Mouse (Mus musculus) CD4-positive, CD25-positive, alpha-beta regulatory T cell, adult 4 months (primary cell): ENCODE measurements around the gene Mreg. TPM values are rescaled to one million over a fixed set of nuclear protein-coding genes. Genes with fewer than 3 reads are reported as not detected.

Experiments
- ATAC-seq: one replicate; pipeline ENCODE4 v1.8.0; 2017
- polyA plus RNA-seq, 2 experiments: library from polyadenylated mRNA; unstranded; fragments of 100-300 nt; shearing (Covaris generic); gene quantifications; one replicate each; pipeline ENCODE4 v1.2.1; 2017

Mreg gene
- polyA plus RNA-seq, 2 experiments from 2014 or later, result 0.13 TPM; not detected in 1

DNA sequence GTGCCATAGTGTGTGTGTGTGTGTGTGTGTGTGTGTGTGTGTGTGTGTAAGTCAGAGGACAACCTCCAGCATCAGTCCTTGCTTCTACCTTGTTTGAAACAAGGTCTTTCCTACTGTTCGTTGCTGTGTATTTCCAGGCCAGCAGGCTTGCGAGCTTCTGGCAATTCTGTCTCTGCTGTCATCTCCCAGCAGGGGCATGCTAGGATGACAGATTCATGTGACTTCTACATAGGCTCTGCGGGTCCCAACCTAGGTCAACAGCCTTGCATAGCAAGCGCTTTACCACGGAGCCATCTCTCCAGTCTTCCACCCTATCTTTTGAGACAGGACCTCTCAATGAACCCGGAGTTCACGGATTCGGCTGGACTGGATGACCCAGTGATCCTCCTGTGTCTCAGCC, 20.7 kb downstream of the Mreg start:
- no peak for ATAC-seq

DNA sequence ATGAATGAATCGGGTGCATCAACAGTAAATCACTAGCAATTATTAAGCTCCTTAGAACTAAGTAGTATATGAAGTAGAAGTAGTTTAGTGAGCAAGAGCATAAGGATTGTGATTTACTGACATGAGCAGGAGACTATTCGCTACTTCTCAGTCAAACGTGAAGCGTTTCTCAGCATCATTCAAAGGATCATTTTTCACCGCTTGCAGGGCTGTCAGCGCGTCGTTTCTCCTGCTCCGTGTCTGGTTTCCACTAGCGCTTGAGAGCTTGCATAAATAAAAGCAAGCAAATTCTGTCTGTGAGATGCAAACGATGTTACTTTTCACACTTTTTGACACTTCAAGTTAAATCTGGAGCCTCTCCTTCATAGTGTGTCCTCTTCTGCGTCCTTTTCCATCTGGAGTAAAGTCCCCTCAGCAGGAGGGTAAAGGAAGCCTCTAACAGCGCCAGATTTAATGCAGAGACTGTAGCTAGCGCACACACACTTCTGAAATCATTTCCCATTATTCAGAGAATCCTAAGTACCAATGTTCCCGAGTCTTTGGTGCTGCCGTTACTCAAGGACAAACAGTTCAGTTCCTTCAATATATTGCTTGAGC, 23.9 kb downstream of the Mreg start:
- no peak for ATAC-seq

DNA sequence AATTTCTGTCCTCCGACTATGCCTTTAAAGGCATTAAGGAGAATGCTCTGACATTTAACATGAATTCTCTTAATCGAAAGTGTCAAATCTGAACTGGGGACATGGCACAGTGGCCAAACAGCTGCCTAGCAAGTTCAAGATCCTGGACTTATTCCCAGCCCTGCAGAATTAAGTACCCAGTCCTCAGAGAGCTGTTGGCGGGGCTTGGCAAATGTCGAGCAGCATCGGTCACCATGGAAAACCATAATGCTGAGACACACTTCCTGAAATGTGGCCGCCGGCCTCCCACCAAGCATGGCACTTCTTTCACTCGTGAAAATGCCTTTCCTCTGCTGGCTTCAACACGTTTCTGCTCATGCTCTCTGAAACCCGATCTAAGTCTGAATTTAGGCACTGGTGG, 24.6 kb downstream of the Mreg start:
- ATAC-seq, result no peak

DNA sequence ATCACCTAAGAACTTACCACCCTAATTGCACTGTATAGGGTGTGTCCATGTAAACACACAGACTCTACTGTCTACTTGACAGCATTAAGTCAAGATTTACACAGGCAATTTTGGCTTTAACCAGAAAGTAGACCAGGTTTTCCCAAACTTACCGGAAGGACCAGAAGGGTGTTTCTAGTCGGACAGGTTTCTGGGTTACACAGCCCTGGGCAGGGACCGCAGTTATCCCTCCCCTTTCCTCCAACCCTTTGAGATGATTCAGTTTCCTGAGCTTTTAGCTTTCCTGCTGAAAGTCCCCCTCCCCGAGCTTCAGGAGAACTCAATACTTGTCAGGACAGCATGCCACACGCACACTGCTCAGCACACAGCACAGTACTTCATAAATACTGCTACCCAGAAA, 26.0 kb downstream of the Mreg start:
- no peak for ATAC-seq

DNA sequence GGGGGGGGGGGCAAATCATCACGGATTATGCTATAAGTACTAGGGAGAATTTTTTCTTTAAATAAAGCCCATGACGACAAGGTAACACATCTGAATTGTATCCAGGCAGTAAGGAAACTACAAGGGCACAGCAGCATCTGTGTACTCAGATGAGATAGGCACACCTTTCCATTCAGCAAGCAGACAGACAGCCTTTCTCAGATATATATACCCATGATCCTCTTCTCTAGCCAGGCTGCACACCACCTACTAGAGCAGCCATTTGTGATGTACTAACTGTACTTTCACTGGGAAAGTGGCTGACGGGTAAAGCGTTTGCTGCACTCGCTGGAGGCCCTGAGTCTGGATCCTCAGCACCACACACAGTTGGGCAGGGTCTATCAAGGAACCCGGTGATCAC, 28.6 kb downstream of the Mreg start:
- no peak for ATAC-seq

DNA sequence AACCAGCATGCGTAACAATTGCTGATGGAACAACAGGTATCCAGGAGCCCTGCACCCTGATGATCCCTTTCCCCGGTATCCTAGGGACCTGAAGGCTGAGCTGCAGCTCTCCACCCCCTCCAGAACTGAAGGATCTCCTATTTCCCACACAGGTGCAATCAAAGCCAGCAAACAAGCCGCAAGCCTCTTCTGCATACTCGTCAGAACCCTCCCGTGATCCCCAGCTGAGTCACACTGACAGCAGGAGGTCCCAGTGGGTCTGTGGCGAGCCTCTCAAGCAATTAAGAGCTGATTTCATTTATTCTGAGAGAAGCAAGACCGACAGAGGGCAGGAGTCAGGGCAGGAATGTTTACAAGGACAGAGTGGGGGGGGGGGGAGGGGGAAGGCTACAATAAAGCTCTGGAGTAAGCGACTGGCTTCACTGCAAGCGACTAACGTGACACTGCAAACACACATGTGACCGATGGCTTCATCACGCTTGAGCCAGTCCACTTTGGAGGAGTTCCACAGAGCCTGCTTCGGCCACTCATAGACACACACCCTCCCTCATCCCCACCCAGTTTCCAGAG, 29.1 kb downstream of the Mreg start:
- no peak for ATAC-seq

DNA sequence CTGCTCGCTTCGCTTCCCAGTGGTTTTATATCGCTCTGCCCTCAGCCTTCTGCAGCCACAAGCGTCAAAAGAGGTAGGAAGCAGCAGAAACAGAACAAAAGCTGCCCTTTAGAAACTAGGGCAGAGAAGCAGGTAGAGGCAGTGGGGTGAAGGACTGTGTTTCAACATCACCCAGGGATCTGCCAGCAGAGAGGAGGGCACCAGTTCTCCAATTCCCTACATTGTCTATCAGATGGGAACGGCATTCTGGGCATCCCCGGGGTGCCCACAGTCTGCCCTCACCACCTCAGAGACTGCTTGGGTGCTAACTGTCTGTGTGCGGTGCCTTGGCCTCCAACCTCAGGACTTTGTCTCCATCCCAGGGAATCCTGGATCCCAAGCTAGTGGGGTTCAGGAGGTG, 32.2 kb downstream of the Mreg start:
- no peak for ATAC-seq

DNA sequence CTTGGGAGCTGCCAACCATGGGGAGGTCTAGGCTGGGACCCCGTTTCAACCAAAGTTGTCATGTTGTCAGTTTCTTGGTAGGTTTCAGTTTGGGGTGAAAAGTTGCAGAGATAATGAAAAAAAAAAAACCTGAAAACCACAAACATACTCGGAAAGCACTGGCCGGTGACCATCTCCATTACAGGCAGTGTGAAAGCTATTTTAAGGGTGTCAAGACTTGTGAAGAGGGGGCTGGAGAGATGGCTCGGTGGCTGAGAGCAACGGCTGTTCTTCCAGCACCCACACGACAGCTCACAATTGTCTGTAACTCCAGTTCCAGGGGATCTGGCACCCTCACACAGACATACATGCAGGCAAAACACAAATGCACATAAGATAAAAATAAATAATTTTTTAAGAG, 35.9 kb downstream of the Mreg start:
- ATAC-seq, result no peak

DNA sequence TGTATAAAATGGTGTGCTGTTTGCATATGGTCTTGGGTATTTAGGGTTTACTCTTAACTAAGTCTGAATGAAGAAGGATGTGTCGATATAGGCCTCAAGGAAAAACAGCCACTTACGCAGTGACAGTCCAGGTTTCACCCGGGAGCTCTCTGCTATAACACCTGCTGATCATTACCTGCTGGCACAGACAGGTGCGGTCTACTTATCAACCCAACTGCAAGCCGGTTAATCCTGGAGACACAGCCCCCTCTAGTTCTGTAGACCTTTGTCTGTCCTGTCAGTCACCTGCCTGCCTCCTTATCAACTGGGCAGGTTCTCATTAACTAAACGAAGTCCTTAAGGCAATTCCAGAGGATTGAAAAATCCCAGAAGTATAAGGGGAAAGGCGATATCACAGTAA, 37.9 kb downstream of the Mreg start:
- ATAC-seq, result no peak

DNA sequence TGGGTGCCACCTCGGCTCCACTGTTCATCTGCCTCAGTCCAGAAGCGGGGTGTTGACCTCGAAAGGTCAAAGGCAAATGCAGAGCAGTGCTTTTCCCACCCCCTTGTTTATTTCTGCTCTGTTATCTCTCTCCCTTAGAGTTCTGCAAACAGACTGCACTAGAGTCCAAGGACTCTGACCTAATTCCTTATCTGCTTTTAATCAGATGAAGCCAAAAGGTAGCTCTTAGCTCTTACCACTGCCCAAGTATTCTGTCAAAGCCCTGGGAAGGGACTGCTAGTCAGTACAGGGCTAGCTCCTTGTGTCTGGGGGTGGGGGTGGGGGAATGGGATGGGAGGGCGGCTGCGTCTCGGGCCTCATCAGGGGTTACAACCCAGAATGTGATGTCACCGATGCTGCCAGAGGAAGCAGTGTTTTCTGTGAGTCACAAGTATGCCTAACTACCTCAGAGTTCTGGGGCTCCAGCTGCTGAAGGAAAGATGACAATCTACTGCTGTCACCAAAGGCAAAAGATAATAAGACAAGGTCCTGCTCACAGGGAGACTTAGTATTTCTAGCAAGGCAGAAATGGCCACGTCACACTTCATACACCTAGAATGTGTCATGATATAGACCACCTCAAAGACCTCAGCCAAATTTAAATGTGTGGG, 38.6 kb downstream of the Mreg start:
- no peak for ATAC-seq

DNA sequence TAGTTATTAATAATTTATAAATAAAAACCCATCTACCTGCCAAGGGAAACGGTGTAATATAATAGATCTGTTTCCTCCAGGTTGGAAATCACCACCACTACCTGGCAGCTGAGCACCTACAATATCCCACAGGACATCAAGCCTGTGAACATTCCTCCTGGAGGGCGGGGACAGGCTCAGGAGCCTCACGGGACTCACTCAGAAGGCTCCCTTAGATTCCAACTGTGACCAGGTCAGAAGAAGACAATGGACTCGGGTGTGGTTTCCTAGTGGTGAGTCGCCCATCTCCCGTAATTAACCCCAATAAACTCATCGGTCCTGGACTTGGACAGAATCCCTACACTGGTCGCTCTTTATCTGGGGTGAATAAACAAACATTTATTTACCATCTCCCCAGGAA, 39.3 kb downstream of the Mreg start:
- ATAC-seq, result no peak

DNA sequence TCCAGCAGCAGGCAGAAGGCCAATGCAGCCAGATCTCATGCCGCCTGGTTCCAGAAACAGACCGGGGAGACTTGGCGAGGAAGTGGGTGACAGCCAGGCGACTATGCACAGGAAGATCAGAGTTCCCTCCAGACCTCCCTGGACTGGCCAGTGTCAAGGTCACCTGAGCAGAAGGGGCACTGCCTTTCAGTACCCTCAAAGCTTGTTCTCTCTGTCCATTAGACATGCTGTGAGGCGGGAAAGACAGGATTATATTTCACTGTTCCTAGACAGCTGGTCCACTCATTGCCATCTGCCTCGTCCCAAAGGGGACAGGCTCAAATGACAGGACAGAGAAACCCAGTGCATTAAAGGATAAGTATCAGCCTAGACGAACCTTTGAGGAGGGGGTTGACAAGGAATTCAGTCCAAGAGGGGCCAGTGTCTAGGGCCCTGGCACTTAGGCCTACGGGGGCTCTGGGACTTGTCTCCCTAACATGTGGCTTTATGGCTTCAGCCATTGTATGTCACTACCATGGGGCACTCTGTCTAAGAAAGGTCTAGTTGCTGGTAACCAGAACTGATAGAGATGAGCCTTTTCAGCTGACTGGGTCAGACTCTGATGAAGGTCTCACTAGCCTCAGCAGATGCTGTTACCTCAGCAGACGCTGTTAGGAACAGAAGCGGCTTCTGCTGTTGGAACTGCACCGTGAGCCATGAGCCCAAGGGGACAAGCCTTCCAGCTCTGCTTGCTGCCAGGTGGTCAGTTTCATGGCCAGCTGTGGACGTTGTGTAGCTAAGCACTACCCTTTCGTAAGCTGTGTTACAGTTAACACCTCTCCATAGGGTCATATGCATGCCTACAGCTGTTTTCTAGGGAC, 40.9 kb downstream of the Mreg start:
- no peak for ATAC-seq

DNA sequence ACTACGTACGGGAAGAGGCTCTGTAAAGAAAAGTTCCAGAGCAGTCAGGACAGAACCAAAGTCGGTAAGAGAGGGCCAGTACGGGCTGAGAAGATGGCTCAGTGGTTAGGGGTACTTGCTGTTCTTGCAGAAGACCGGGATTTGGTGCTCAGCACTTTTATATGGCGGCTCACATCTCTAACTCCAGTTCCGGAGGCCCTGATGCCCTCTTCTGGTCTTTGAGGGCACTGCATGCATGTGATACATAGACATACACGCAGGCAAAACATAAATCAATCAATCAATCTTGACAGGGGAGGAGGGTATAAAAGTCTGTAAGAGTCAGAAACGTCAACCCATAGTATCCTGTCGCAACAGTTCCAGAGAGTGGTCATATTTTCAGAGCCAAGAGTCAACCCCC, 45.1 kb downstream of the Mreg start:
- no peak for ATAC-seq

DNA sequence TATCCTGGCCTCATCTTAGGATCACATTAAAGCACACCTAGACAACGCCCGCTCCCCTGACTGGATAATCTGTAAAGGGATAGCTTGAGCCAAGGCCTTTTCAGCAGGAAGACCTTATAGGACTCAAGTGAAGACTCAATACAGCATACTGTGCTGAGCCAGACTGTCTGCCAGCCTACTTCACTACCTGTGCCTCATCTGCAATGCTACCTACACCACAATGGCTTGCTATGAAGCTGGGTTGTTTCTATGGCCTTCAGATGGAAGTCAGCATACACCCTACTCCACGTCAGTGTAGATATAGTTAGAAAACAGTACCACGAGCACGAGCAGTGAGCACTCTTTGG, 45.7 kb downstream of the Mreg start:
- no peak for ATAC-seq

DNA sequence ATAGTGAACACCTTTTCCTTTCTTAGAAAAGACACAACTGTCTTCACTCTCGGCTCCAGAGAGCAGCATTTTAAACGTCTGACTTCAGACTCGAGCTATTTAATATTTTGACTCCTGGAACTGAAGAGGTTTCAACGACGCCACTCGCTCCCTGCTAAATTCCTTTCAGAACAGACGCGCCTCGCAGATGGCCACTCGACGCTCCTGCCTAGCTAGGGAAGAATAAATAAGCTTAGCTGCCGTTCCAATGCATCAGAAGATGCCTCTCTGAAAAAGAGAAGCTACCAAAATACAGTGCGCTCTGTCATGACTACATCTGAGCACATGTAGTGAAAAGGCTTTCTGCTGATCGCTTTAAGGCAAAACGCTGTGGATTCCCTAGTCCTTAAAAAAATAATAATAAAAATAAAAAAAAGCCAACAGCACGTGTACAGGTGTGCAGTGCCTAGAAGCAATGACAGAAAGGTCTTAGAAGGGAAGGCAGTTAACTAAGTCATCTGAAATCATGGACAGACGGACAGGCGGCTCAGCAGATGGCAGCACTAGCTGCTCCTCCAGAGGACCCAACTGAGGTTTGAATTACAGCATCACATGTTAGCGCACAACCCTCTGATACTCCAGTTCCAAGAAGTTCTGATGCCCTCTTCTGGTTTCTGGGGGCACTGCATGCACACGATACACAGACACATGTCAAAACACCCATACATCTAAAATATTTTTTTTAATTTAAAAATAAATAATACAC, 46.2 kb downstream of the Mreg start:
- no peak for ATAC-seq

DNA sequence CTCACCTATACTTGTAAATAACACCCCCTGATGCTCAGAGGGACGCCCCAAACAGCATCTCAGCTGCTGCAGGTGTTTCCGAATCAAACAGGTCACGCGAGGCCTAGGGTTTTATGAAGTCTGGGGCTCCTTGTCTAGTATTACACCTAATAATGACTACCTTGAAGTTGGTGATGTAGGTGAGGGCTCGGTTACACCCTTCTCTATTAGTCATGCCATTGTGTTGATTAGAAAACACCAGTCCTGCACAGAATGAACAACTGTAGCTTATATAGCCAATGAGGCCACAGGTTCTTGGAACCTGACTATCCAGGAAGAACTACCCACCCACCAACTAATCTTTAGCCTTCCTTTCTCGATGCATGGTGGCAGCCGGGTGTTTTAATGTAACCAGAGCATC, 51.8 kb downstream of the Mreg start:
- ATAC-seq, result no peak

DNA sequence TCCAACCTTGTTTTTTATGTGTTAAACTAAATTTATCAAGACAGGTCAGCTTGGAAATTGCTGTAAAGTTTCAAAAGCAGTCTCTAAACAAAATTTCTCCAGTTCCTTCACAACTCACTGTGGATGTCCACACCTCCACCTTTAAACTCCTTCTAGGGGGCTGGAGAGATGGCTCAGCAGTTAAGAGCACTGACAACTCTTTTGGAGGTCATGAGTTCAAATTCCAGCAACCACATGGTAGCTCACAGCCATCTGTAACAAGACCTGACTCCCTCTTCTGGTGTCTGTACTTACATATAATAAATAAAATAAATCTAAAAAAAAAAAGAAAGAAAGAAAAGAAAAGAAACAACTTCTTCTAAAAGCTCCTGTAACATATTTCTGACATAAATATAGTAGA, 67.1 kb downstream of the Mreg start:
- ATAC-seq, result no peak

DNA sequence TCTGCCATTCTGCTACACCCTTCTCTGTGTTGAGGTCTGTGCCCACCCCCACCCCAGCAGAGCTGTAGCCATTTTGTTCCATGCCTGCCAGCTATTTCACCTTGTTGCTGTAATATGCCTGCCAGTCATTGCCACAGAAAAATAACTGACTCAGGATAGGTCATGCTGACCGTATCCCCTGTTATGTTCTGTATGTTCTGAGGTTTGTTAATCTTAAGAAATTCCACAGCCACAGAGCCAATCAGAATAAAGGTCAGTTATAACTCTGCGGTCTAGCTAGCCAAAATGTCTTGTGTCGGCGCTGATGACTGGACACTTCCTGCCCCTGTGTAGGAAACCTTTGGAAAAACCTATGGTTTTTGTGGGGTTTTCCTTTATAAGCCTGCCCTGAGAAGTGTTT, 67.7 kb downstream of the Mreg start:
- no peak for ATAC-seq

DNA sequence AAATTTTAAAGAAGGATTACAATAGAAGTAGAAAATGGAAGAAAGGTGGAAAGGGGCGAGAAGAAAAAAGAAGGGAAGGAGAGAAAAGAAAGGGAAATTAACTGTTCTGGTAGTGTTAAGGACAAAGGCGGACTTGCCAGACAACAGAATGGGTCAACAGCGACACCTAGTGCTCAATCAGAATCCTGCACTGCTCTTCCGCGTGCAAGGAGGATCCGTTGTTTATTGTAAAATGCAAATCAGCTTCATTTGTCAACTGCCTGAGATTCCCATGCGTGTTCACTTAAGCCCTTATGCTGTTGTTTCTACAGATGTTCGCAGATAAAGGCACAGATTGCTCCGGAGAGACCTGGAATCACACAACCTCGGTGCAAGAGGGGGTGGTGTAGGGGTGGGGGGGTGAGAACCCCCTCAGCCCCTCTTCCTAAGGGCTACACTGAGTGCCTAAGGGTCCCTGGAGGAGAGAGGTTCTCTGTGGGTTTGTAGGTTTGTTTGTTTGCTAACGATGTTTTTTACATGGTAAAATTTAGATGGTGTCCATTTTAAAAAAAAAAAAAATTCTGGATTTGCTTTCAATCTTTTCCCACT, 70.1 kb downstream of the Mreg start:
- ATAC-seq, result peak; percentile 41

DNA sequence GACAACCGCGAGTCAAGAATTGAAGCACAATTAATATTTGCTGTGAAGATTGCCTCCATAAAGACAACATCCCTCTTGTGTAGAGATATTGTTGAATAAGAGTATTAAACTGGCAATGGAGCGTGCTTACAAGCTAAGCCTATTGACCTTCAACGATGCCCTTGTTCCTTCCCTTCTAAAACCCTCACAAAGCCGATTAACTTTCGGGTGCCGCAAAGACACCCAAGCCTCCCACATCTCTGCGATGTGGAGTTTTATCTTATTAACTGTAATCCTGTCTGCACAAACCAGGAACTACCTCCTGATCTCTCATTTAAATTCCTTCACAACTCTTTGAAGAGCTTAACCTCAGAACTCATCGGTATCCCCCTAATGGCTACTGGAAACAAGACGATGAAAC, 76.0 kb downstream of the Mreg start:
- ATAC-seq, result no peak

DNA sequence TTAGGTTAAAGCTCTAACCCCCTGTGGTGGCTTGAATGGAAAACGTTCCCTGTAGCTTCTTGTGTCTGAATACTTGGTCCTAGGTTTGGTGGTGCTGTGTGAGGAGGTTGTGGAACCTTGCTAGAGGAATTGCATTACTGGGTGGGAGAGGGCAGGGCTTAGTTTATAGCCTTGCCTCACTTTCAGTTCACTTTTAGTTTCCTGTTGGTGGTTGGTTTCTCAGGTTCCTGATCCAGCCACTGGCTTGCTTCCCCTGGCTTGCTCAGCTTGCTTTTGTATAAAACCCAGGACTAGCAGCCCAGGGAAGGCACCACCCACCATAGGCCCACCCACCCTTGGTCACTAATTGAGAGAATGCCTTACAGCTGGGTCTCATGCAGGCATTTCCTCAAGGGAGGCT, 77.6 kb downstream of the Mreg start:
- no peak for ATAC-seq

DNA sequence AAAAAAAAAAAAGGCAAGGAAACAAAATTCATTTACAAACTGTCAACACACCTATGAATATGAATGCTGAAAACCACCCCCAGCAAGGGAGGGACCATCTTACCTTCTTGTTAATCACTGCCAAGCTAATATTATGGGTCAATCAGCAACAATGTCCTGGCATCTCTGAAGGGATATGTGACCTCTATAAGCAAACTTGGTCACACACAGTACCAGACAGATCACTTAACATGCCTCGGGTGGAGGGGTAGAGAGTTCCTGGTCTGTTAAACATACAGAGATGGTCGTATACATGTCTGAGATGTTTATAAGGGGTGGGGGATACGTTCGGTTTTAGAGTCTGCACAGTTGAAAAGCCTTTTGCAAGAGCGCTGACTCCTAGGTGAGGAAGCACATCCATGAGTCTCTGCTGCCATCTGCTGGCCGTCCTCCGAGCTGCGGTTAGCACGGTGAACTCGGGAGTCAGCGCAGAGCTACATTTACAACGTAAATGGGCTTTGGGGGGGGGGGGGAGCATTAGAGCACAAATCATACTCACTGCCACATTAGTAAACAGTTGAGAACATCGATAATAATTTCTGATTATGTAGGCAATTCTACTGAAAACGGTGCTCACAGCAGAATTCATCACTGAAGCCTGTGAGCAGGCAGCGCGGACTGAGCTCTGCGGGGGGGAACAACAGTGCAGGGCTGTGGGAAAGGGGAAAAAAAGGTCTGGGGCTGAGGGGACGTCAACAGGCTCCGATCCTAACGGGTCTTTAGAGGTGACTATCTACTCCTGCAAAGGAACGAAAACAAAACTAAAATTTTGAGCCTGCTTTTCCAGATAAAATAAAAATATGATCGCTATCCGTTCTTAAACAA, 88.4 kb downstream of the Mreg start:
- ATAC-seq, result no peak
